Mouse (Mus musculus) myocyte (in vitro differentiated cells): ENCODE data around the gene Olfr111. TPM values are rescaled to one million over a fixed set of nuclear protein-coding genes. Genes with fewer than 3 reads are reported as not detected.
"Not testable (repeated sequence)": the region's sequence is repeated elsewhere in the genome, so short reads cannot be mapped to it uniquely, and the experiment has no call there.

Experiments
- H3K27me3 ChIP-seq: one replicate; pipeline ENCODE4 v1.6.1; 2011; ENCODE audit not compliant: control insufficient read depth, insufficient read depth, insufficient read length
- H3K36me3 ChIP-seq: one replicate; pipeline ENCODE4 v1.6.1; 2011; ENCODE audit not compliant: control insufficient read depth, insufficient read depth
- H3K4me2 ChIP-seq: one replicate; pipeline ENCODE4 v1.6.1; 2011; ENCODE audit warnings: low read depth, control low read depth
- H3K4me3 ChIP-seq: one replicate; pipeline ENCODE4 v1.5.1; 2011; ENCODE audit warnings: mild to moderate bottlenecking, control low read depth, moderate library complexity
- H3K79me2 ChIP-seq: one replicate; pipeline ENCODE4 v1.6.1; 2011; ENCODE audit not compliant: control insufficient read depth, insufficient read depth
- H3ac ChIP-seq: one replicate; pipeline ENCODE4 v1.6.1; 2011; ENCODE audit not compliant: control insufficient read depth, insufficient read length
- CEBPB ChIP-seq: IDR thresholded peaks from 2 replicates; pipeline ENCODE4 v1.6.1; 2011; ENCODE audit warnings: mild to moderate bottlenecking, moderate library complexity; ENCODE audit not compliant: poor library complexity, insufficient read depth, severe bottlenecking
- E2F4 ChIP-seq: IDR thresholded peaks from one replicate; pipeline ENCODE4 v1.6.1; 2011; ENCODE audit warnings: mild to moderate bottlenecking, control low read depth, moderate library complexity; ENCODE audit not compliant: insufficient read depth
- MAX ChIP-seq: IDR thresholded peaks from one replicate; pipeline ENCODE4 v1.6.1; 2011; ENCODE audit warnings: low read depth, mild to moderate bottlenecking, control low read depth
- MYOD1 ChIP-seq, 3 experiments: IDR thresholded peaks; one replicate each; pipeline ENCODE4 v1.6.1; 2011; ENCODE audit warnings: control low read depth in 2 of 3, low read depth in 2 of 3, mild to moderate bottlenecking in 2 of 3, moderate library complexity in 1 of 3; ENCODE audit not compliant: insufficient read length in 2 of 3, control insufficient read depth in 1 of 3
- MYOG ChIP-seq, 3 experiments: IDR thresholded peaks; one replicate each; pipeline ENCODE4 v1.6.1; 2011; ENCODE audit warnings: control low read depth in 2 of 3, low read depth in 2 of 3, mild to moderate bottlenecking in 2 of 3; ENCODE audit not compliant: insufficient read length in 2 of 3, control insufficient read depth in 1 of 3, insufficient read depth in 1 of 3
- POLR2A ChIP-seq: IDR thresholded peaks from one replicate; pipeline ENCODE4 v1.6.1; 2011; ENCODE audit warnings: low read depth, mild to moderate bottlenecking, control low read depth, moderate library complexity; ENCODE audit not compliant: insufficient read length
- POLR2AphosphoS2 ChIP-seq: IDR thresholded peaks from one replicate; pipeline ENCODE4 v1.6.1; 2011; ENCODE audit warnings: low read depth, control low read depth; ENCODE audit not compliant: insufficient read length
- REST ChIP-seq: IDR thresholded peaks from one replicate; pipeline ENCODE4 v1.6.1; 2011; ENCODE audit warnings: mild to moderate bottlenecking, control low read depth, moderate library complexity; ENCODE audit not compliant: insufficient read depth, insufficient read length
- SRF ChIP-seq: IDR thresholded peaks from one replicate; pipeline ENCODE4 v1.6.1; 2011; ENCODE audit warnings: low read depth; ENCODE audit not compliant: control insufficient read depth, insufficient read length
- TCF12 ChIP-seq: IDR thresholded peaks from one replicate; pipeline ENCODE4 v1.6.1; 2011; ENCODE audit warnings: mild to moderate bottlenecking, control low read depth; ENCODE audit not compliant: poor library complexity, insufficient read depth, severe bottlenecking
- TCF3 ChIP-seq: IDR thresholded peaks from one replicate; pipeline ENCODE4 v1.6.1; 2011; ENCODE audit warnings: low read depth, control low read depth; ENCODE audit not compliant: insufficient read length
- USF1 ChIP-seq: IDR thresholded peaks from one replicate; pipeline ENCODE4 v1.6.1; 2011; ENCODE audit warnings: low read depth, mild to moderate bottlenecking, control low read depth, moderate library complexity
- polyA plus RNA-seq: library from polyadenylated mRNA; unstranded; fragments of >200 nt; fragmentation: generic; extraction: Trizol; gene quantifications from one replicate; pipeline ENCODE4 v1.2.1, GENCODE M21; 2012; ENCODE audit warnings: missing spikeins

Gene Olfr111
- polyA plus RNA-seq, result not detected

DNA sequence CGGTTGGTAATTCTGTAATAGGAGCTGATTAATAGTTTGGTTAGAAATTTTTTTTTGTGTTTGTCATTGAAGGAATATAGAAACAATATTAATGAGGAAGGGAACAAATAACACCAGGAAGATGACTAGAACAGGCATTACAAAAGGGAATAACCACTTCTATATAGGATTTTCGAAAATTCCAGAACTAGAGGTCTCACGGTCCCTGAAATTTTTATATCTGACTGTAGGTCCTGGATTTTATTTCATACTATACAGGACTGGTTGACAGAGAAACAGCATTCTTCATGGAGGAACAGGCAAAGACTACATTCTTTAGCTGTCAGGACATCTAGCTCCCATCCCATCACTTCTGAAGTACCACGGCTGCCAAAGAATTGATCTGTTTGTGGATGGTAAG is at the start of gene Olfr111:
Gene Olfr111 (plus strand): TSS at position 301 of the 400 bp plus-strand sequence.
- no peak within 1 kb of the TSS for H3K4me2 ChIP-seq
- TF ChIP-seq TCF12, result no peak
- TF ChIP-seq TCF3, result no peak
- no peak for TF ChIP-seq MYOD1 (IDR thresholded peaks at IDR 0.05; ENCODE audit: control insufficient read depth in 1 of 3, insufficient read length in 2 of 3, low read depth in 2 of 3)
- no peak for TF ChIP-seq POLR2A
- no peak for TF ChIP-seq SRF
- TF ChIP-seq USF1, result no peak
- TF ChIP-seq MAX, result no peak
- TF ChIP-seq E2F4, result no peak
- no peak for TF ChIP-seq REST
- no peak for TF ChIP-seq MYOG (IDR thresholded peaks at IDR 0.05; ENCODE audit: control insufficient read depth in 1 of 3, insufficient read depth in 1 of 3, insufficient read length in 2 of 3, low read depth in 2 of 3)
- no peak for TF ChIP-seq CEBPB
- no peak for TF ChIP-seq POLR2AphosphoS2
- no peak within 1 kb of the TSS for H3ac ChIP-seq
- H3K36me3 ChIP-seq, result no peaks in the 10 kb centered on the region
- H3K27me3 ChIP-seq, result no peaks in the 10 kb centered on the region
- H3K79me2 ChIP-seq, result no peaks in the 10 kb centered on the region
- no peak within 1 kb of the TSS for H3K4me3 ChIP-seq

DNA sequence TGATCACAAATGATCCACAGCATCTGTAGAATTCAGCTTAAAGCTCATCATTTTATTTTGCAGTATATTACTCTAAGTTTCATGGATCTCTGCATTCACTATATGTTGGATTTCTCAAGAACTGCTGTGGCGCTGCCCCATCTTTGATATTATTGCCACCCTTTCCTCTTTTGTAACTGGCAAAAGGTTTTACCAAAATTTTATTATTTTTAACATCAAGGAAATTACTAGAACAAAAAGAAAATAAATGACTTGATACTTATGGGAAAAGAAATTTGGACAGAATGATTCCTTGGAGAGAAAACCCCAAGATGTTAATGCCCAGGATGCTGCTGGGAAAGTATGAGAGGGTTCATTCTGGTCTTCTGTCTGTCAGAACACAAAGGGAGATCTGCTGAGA is 49.2 kb upstream of the Olfr111 start, which contains the start of gene Olfr109:
Gene Olfr109 (plus strand): TSS at position 301 of the 400 bp plus-strand sequence.
- Histone ChIP-seq H3K27me3 (no peaks in the 10 kb centered on the region), H3ac (no peak within 1 kb of the TSS), H3K4me3 (no peak within 1 kb of the TSS), H3K79me2 (no peaks in the 10 kb centered on the region), H3K36me3 (no peaks in the 10 kb centered on the region), H3K4me2 (no peak within 1 kb of the TSS)
- no peak for TF ChIP-seq SRF
- no peak for TF ChIP-seq E2F4
- TF ChIP-seq MYOD1 (IDR thresholded peaks at IDR 0.05; ENCODE audit: control insufficient read depth in 1 of 3, insufficient read length in 2 of 3, low read depth in 2 of 3), result no peak
- TF ChIP-seq POLR2AphosphoS2, result no peak
- TF ChIP-seq REST, result no peak

DNA sequence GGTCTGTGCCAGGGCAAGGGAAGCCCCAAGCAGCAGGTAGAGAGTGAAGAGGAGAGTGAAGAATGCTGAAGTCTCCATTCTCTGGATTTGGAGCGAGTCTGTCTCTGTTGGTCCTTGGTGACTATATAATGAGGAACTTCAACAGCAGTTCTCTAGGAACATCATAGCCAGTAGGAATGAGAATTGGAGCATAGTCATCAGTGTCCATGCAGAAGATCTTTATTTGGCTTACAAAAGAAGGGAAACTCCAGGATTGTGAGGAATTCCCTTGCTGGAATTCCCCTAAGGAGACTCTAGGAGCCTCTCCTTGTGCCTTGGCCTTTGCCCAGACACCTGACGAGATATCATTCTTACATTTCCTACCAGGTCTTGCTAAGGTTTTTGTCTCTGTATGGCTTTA is 24.4 kb upstream of the Olfr111 start, which contains the start of gene H2-M2:
Gene H2-M2 (minus strand): TSS at position 101 of the 400 bp plus-strand sequence.
- Histone ChIP-seq H3K4me3 (no peak within 1 kb of the TSS), H3K79me2 (no peaks in the 10 kb centered on the region), H3K4me2 (no peak within 1 kb of the TSS), H3ac (no peak within 1 kb of the TSS), H3K27me3 (no peaks in the 10 kb centered on the region), H3K36me3 (no peaks in the 10 kb centered on the region)
- no peak for TF ChIP-seq MYOD1 (IDR thresholded peaks at IDR 0.05; ENCODE audit: control insufficient read depth in 1 of 3, insufficient read length in 2 of 3, low read depth in 2 of 3)
- TF ChIP-seq TCF3, result no peak
- TF ChIP-seq POLR2AphosphoS2, result no peak
- TF ChIP-seq POLR2A, result no peak
- TF ChIP-seq E2F4, result no peak
- no peak for TF ChIP-seq SRF

DNA sequence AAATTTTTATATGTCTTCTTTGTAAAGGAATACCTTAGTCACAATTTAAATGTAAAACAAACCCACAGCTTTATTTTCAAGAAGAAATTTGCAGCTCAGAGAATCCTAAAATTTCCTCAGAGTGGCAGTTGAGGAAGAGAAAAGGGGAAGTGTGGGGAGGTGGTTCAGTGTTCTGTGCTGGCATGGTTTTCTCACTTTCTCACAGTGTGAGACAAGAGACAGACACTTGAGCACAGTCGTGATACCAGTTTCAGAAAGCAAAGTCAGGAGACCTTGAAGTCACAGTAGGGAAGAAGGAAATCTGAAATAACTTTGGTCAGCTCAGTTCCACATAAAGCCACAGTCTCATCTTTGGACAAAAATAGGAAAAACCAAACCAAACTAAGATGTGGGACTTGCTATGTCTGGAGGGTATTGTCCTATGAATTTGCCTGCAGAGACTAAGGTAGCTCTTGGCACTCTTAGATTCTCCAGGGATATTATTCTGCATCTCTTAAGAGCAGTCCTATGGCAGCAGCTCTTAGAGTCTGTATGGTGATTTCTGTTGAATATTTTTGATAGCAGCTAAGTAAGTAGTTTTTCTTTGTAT is 15.8 kb upstream of the Olfr111 start, which contains the start of gene Olfr110:
Gene Olfr110 (plus strand): TSS at position 539 of the 589 bp plus-strand sequence.
- no peak within 1 kb of the TSS for H3ac ChIP-seq
- no peaks in the 10 kb centered on the region for H3K79me2 ChIP-seq
- TF ChIP-seq MYOG (IDR thresholded peaks at IDR 0.05; ENCODE audit: control insufficient read depth in 1 of 3, insufficient read depth in 1 of 3, insufficient read length in 2 of 3, low read depth in 2 of 3) (no peak), SRF (no peak), E2F4 (no peak), TCF12 (no peak), REST (no peak)
- no peak within 1 kb of the TSS for H3K4me3 ChIP-seq
- H3K27me3 ChIP-seq, result no peaks in the 10 kb centered on the region
- no peak within 1 kb of the TSS for H3K4me2 ChIP-seq
- no peaks in the 10 kb centered on the region for H3K36me3 ChIP-seq

DNA sequence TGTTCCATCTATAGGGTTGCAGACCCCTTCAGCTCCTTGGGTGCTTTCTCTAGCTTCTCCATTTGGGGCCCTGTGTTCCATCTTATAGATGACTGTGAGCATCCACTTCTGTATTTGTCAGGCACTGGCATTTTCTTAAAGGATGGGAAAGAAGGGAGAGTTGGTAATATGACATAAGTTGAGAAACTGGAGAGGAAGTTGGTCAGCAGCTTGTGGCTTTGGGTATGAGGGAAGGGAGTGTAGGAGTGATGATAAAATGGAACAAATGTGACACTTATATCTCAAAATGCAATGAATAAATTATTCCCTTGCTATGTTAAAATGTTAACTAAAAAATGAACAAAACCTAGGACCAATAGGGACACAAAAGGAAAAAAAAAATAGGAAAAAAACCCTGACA is 16.8 kb downstream of the Olfr111 start:
- H3ac ChIP-seq, H3K27me3 ChIP-seq, H3K4me3 ChIP-seq, H3K79me2 ChIP-seq, H3K4me2 ChIP-seq, H3K36me3 ChIP-seq: not testable (repeated sequence)

DNA sequence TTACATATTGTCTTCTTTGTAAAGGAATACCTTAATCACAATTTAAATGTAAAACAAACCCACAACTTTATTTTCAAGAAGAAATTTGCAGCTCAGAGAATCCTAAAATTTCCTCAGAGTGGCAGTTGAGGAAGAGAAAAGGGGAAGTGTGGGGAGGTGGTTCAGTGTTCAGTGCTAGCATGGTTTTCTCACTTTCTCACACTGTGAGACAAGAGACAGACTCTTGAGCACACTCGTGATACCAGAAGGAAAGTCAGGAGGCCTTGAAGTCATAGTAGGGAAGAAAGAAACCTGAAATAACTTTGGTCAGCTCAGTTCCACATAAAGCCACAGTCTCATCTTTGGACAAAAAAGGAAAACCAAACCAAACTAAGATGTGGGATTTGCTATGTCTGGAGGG is 17.6 kb downstream of the Olfr111 start:
- H3K27me3 ChIP-seq, H3K79me2 ChIP-seq, H3ac ChIP-seq, H3K4me3 ChIP-seq, H3K4me2 ChIP-seq, H3K36me3 ChIP-seq: not testable (repeated sequence)
